Mouse (Mus musculus): ENCODE measurements around the gene Cdc42bpg. TPM values are rescaled to one million over a fixed set of nuclear protein-coding genes. Genes with fewer than 3 reads are reported as not detected.

The Cdc42bpg gene
- total and polyA plus RNA-seq, 2 experiments from 2014 or later = 0.33 to 6.0 TPM

DNA sequence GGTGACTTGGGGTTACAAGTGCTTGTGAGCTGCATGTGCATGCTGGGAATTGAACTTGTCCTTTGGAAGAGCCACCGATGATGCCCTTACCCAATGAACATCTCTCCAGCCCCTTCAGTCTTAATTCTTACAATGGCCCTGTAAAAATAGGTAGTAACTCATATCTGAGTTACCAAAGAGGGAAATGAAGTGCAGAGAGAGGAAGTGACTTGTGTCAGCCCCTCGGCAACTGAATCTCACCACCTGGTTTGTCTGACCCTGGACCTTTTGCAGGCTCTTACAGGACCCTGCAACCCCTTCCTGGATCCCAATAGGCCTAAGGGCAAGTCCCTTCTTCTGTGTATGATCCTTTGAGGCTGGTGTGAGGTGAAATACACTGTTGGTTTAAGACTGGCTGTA lies 45.9 kb downstream of the Cdc42bpg start:
- no peaks in the 10 kb centered on the region for H3K9me3 ChIP-seq (ENCODE audit: low read length)
- no peak for ATAC-seq
- H3K27ac ChIP-seq = no peak overlapping the region
- H3K4me2 ChIP-seq (ENCODE audit: low read depth, low read length) = no peak overlapping the region
- H3K27me3 ChIP-seq (ENCODE audit: insufficient read depth, low read length) = no peaks in the 10 kb centered on the region
- TF ChIP-seq CTCF (IDR thresholded peaks at IDR 0.05; ENCODE audit: low read depth) = no peak
- H3K36me3 ChIP-seq (ENCODE audit: insufficient read depth, low read length) = peaks cover 5% of the 10 kb centered on the region; the same call in 1 of the 2 replicates
- H3K4me3 ChIP-seq (ENCODE audit: low read length) = no peak overlapping the region
- H3K9ac ChIP-seq (replicated peaks; ENCODE audit: low read length) = no peak overlapping the region
- no peaks in the 10 kb centered on the region for H3K4me1 ChIP-seq (ENCODE audit: insufficient read depth, low read length)
- WGBS = 90% methylated on average over 2 of the region's 2 CpGs
- DNase-seq (ENCODE audit: low spot score) = no peak

DNA sequence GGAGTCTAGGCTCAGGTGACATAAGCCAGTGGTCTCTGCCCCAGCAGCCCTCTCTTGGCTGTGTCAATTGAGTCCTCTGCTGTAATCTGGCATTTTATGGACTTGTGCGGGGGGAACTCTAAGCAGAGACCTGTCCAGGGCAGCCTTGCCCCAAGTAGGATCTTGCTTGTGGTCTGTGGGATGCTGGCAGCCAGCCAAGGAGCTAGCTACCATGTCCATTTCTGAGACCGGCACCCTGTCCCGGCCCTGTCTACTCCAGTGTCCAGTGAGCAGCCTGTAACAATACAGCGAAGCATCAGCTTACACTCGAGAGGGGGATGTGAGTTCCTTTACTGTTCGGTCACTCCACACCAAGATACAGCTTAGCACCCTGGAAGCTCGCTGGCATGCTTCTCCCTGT lies 47.8 kb downstream of the Cdc42bpg start:
- peaks cover 5% of the 10 kb centered on the region; the same call in 1 of the 2 replicates for H3K36me3 ChIP-seq (ENCODE audit: insufficient read depth, low read length)
- WGBS = 59% methylated on average over 7 of the region's 7 CpGs
- no peaks in the 10 kb centered on the region for H3K9me3 ChIP-seq (ENCODE audit: low read length)
- no peak overlapping the region for H3K4me2 ChIP-seq (ENCODE audit: low read depth, low read length)
- ATAC-seq = no peak
- H3K27ac ChIP-seq = no peak overlapping the region
- no peaks in the 10 kb centered on the region for H3K4me1 ChIP-seq (ENCODE audit: insufficient read depth, low read length)
- DNase-seq (ENCODE audit: low spot score) = no peak
- H3K27me3 ChIP-seq (ENCODE audit: insufficient read depth, low read length) = no peaks in the 10 kb centered on the region
- no peak overlapping the region for H3K4me3 ChIP-seq (ENCODE audit: low read length)
- no peak for TF ChIP-seq CTCF (IDR thresholded peaks at IDR 0.05; ENCODE audit: low read depth)
- no peak overlapping the region for H3K9ac ChIP-seq (replicated peaks; ENCODE audit: low read length)

- H3K27me3 ChIP-seq (ENCODE audit: insufficient read depth, low read length) = no peaks in the 10 kb centered on the region
- no peak overlapping the region for H3K9ac ChIP-seq (replicated peaks; ENCODE audit: low read length)
- 93% methylated on average over 3 of the region's 3 CpGs for WGBS
- TF ChIP-seq CTCF (IDR thresholded peaks at IDR 0.05; ENCODE audit: low read depth) = no peak
- ATAC-seq (no peak), DNase-seq (ENCODE audit: low spot score) (no peak)
- H3K4me1 ChIP-seq (ENCODE audit: insufficient read depth, low read length) = peaks cover 11% of the 10 kb centered on the region
- H3K4me3 ChIP-seq (ENCODE audit: low read length) = no peak overlapping the region
- no peak overlapping the region for H3K27ac ChIP-seq
- H3K9me3 ChIP-seq (ENCODE audit: low read length) = no peaks in the 10 kb centered on the region
- H3K4me2 ChIP-seq (ENCODE audit: low read depth, low read length) = no peak overlapping the region
- peaks cover 8% of the 10 kb centered on the region for H3K36me3 ChIP-seq (ENCODE audit: insufficient read depth, low read length)
Observed at GRCm38 (mm10) chr19:6361291-6361690, 55.0 kb downstream of the Cdc42bpg start.

- peak overlapping the region; percentile 63 for H3K4me2 ChIP-seq (ENCODE audit: low read depth, low read length)
- no peaks in the 10 kb centered on the region for H3K9me3 ChIP-seq (ENCODE audit: low read length)
- WGBS = 1% methylated on average over 11 of the region's 11 CpGs
- TF ChIP-seq CTCF (IDR thresholded peaks at IDR 0.05; ENCODE audit: low read depth) = no peak
- peak overlapping the region; percentile 100 for H3K27ac ChIP-seq
- H3K9ac ChIP-seq (replicated peaks; ENCODE audit: low read length) = peak overlapping the region; percentile 35
- H3K4me1 ChIP-seq (ENCODE audit: insufficient read depth, low read length) = peaks cover 11% of the 10 kb centered on the region
- peaks cover 25% of the 10 kb centered on the region for H3K36me3 ChIP-seq (ENCODE audit: insufficient read depth, low read length)
- H3K4me3 ChIP-seq (ENCODE audit: low read length) = peak overlapping the region; percentile 100
- ATAC-seq (no peak), DNase-seq (ENCODE audit: low spot score) (no peak)
- H3K27me3 ChIP-seq (ENCODE audit: insufficient read depth, low read length) = no peaks in the 10 kb centered on the region
Observed at GRCm38 (mm10) chr19:6363091-6363410, 56.8 kb downstream of the Cdc42bpg start.

DNA sequence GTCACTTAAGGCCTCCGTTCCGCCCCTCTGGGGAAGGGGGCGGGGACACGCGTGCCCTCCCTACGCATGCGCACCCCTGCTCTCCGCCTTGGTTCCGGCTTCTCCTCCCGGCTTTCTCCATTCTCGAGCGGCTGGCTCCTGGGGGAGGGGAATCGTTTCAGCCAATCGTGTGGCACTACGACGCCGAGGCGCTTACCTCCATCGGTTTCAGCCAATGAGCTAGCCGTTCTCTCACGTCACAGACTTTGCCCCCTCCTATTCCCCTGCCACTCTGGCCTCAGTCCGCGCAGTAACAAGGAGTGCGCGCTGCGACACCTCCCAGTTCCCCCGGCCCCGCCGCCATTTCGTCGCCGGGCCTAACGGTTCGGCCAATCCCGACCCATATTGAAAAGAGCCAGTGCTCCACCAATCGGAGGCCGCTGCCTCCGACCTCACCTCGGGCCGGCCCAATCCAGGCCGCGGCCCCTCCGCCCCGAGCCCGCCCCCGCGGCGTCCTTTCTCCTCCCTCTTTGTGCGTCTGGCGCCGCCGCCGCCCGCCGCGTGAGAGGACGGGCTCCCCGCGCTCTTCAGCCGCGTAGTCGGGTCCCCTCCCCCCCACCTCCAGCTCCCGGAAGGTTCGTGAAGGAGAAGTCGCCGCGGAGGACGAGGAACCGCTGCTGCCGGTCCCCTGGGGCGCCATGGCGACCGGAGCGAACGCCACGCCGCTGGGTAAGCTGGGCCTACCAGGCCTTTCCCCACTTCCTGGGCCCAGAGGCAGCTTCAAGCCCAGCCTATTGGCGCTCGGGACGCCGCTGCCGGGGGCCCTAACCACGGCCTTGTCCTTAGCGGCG lies 57.4 kb downstream of the Cdc42bpg start, which contains the start of gene Sf1:
Sf1 (plus strand) TSS at position 280 of the 830 bp plus-strand sequence.
- Histone ChIP-seq H3K4me2 (ENCODE audit: low read depth, low read length) (peak within 1 kb of the TSS; percentile 94), H3K36me3 (ENCODE audit: insufficient read depth, low read length) (peaks cover 31% of the 10 kb centered on the region), H3K27ac (peak within 1 kb of the TSS; percentile 100), H3K4me3 (ENCODE audit: low read length) (peak within 1 kb of the TSS; percentile 100), H3K4me1 (ENCODE audit: insufficient read depth, low read length) (peaks cover 11% of the 10 kb centered on the region), H3K27me3 (ENCODE audit: insufficient read depth, low read length) (no peaks in the 10 kb centered on the region), H3K9ac (replicated peaks; ENCODE audit: low read length) (peak within 1 kb of the TSS; percentile 99), H3K9me3 (ENCODE audit: low read length) (no peaks in the 10 kb centered on the region)
- WGBS = under 1% methylated on average over 74 of the region's 85 CpGs
- no peak for TF ChIP-seq CTCF (IDR thresholded peaks at IDR 0.05; ENCODE audit: low read depth)
- DNase-seq (ENCODE audit: low spot score) (peak; percentile 100), ATAC-seq (peak; percentile 99)

- no peak for ATAC-seq
Observed at GRCm38 (mm10) chr19:6364317-6364725, 58.1 kb downstream of the Cdc42bpg start.

DNA sequence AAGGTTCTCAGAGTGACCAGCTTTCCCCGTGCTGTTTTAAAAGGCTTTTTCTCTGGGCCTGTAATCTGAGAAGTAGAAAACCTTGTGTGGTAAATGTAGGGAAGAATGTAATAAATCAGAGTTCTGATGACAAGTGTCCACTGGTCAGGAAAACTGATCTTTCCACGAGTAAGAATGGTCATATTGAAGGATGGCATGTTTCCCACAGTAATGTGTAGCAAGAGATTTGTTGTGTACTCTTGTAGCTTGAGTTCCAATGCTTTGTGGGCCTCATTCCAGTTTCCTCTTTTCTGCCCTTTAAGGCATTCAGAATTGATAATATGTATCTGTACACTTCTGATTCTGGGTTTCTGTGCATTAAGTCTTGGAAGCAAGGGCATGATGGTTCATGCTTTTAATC lies 58.6 kb downstream of the Cdc42bpg start:
- WGBS = 4% methylated on average over 2 of the region's 2 CpGs
- no peak for DNase-seq (ENCODE audit: low spot score)
- Histone ChIP-seq H3K4me2 (ENCODE audit: low read depth, low read length) (peak overlapping the region; percentile 94), H3K9ac (replicated peaks; ENCODE audit: low read length) (peak overlapping the region; percentile 99), H3K4me1 (ENCODE audit: insufficient read depth, low read length) (peaks cover 11% of the 10 kb centered on the region), H3K36me3 (ENCODE audit: insufficient read depth, low read length) (peaks cover 35% of the 10 kb centered on the region), H3K27me3 (ENCODE audit: insufficient read depth, low read length) (no peaks in the 10 kb centered on the region), H3K4me3 (ENCODE audit: low read length) (peak overlapping the region; percentile 100), H3K9me3 (ENCODE audit: low read length) (no peaks in the 10 kb centered on the region), H3K27ac (no peak overlapping the region)
- no peak for ATAC-seq
- TF ChIP-seq CTCF (IDR thresholded peaks at IDR 0.05; ENCODE audit: low read depth) = no peak

More at GRCm38 (mm10) chr19:6364317-6364725, 58.1 kb downstream of the Cdc42bpg start:
- H3K27me3 ChIP-seq (ENCODE audit: insufficient read depth, low read length) = no peaks in the 10 kb centered on the region
- H3K4me1 ChIP-seq (ENCODE audit: insufficient read depth, low read length) = peaks cover 11% of the 10 kb centered on the region
- peak; percentile 23; the same call in 1 of the 2 replicates for TF ChIP-seq CTCF (IDR thresholded peaks at IDR 0.05; ENCODE audit: low read depth)
- peak overlapping the region; percentile 99 for H3K9ac ChIP-seq (replicated peaks; ENCODE audit: low read length)
- no peaks in the 10 kb centered on the region for H3K9me3 ChIP-seq (ENCODE audit: low read length)
- peak; percentile 97 for DNase-seq (ENCODE audit: low spot score)
- H3K4me2 ChIP-seq (ENCODE audit: low read depth, low read length) = peak overlapping the region; percentile 94
- H3K27ac ChIP-seq = peak overlapping the region; percentile 100
- H3K36me3 ChIP-seq (ENCODE audit: insufficient read depth, low read length) = peaks cover 36% of the 10 kb centered on the region
- peak overlapping the region; percentile 100 for H3K4me3 ChIP-seq (ENCODE audit: low read length)
- under 1% methylated on average over 45 of the region's 55 CpGs for WGBS

All from hindbrain, postnatal 0 days (tissue).